Mouse (Mus musculus) cortical plate, adult 2 months (tissue): ENCODE data around the gene Olfr715. TPM values are rescaled to one million over a fixed set of nuclear protein-coding genes. Genes with fewer than 3 reads are reported as not detected.
"Not testable (repeated sequence)": the region's sequence is repeated elsewhere in the genome, so short reads cannot be mapped to it uniquely, and the experiment has no call there.

Source experiments
- H3K27ac ChIP-seq: fragments of 200-500 bp; 2 replicates; pipeline ENCODE4 v1.5.1; 2012; ENCODE audit warnings: low read length, control low read depth, inconsistent platforms; ENCODE audit not compliant: insufficient read depth
- H3K4me1 ChIP-seq: fragments of 200-500 bp; 2 replicates; pipeline ENCODE4 v1.6.1; 2011; ENCODE audit warnings: low read length; ENCODE audit not compliant: control insufficient read depth, insufficient read depth
- H3K4me3 ChIP-seq: fragments of 200-500 bp; 2 replicates; pipeline ENCODE4 v1.5.1; 2011; ENCODE audit warnings: mild to moderate bottlenecking, low read length, control low read depth; ENCODE audit not compliant: insufficient read depth
- CTCF ChIP-seq: fragments of 200-500 bp; IDR thresholded peaks from 2 replicates; pipeline ENCODE4 v1.5.1; 2011; ENCODE audit warnings: mild to moderate bottlenecking, control low read depth, low read length; ENCODE audit not compliant: insufficient read depth; ENCODE audit errors: extremely low read depth
- POLR2A ChIP-seq: fragments of 200-500 bp; IDR thresholded peaks from 2 replicates; pipeline ENCODE4 v1.6.1; 2011; ENCODE audit warnings: mild to moderate bottlenecking, low read length, control low read depth; ENCODE audit not compliant: insufficient read depth; ENCODE audit errors: extremely low read depth
- polyA plus RNA-seq: library from polyadenylated mRNA; depleted of rRNA; stranded (reverse); fragments of >200 nt; gene quantifications from 2 replicates; pipeline ENCODE4 v1.2.3, GENCODE M21; 2012; rRNA removed

Gene Olfr715
- not detected in 2 replicates for polyA plus RNA-seq

DNA sequence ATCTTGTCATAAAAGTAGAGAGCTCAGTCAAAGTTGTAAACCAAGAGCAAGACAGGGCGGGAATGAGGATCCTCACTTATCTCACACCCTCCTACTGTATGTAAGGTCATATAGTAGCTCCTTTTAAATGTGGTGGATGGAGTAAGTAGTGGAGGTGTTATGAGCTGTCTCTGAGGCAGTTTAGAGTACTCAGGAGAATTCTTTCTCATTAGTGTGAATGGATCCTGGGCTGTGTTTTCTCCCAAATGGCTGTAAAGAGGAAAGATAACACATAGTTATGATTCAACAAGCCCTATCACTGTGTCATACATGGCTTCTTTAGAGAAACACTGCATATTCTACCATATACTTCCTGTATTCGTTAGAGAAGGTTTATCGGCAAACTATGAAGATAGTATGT, at the start of gene Olfr715:
Gene Olfr715, minus strand, starts transcription at position 101 of the 400 bp plus-strand sequence.
- not testable (repeated sequence) for H3K4me1 ChIP-seq

DNA sequence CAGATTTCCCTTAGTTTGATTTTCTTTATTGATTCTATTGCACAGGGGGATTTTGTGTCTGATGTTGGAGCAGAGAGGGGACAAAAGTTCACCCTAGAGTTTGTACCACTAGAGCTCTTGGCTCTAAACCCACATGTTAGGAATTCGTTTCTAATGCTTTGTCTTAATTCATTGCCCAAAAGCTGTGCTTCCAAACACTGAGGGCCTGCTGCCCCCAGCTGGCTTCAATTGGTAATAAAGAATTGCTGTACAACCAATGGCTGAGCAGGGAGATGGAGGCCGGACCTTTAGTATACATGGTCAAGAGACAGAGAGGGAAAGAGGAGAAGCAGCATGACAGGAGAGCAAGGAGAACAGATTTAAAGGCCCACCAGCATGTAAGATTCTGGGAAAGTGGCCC, 49.5 kb upstream of the Olfr715 start:
- Histone ChIP-seq H3K27ac (no peak overlapping the region), H3K4me3 (no peak overlapping the region), H3K4me1 (no peaks in the 10 kb centered on the region)
- TF ChIP-seq POLR2A (no peak), CTCF (no peak)

More for the DNA sequence above, at the start of gene Olfr715:
- H3K27ac ChIP-seq, H3K4me3 ChIP-seq: not testable (repeated sequence)

- Histone ChIP-seq H3K27ac (no peak within 1 kb of the TSS), H3K4me3 (no peak within 1 kb of the TSS), H3K4me1 (no peaks in the 10 kb centered on the region)
- TF ChIP-seq POLR2A = no peak
- no peak for TF ChIP-seq CTCF
Observed at GRCm38 (mm10) chr7:107166690-107167089, 35.8 kb upstream of the Olfr715 start, which contains the start of gene Nlrp14. Nlrp14 (plus strand) TSS chr7:107166990.

DNA sequence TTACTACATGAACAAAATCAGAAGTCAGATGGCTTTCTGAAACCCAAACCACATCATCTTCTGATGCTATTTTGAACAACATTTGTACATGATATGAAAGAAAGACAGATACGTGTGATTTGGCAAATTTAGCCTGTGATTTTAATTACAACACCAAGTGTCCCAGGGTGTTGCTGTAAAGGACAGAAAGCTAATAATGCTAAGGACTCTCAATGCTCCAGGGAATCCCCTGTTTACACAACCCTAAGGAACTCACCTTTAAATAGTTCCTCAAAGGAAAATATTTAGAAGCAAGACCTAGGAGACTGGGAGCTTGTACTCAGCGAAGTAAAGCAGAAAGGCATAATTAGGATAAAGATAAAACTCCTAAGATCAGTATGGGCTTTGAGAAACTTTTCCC, 7.1 kb upstream of the Olfr715 start, which contains the start of gene Olfr716:
Gene Olfr716, plus strand, starts transcription at position 301 of the 400 bp plus-strand sequence.
- H3K27ac ChIP-seq, H3K4me3 ChIP-seq, H3K4me1 ChIP-seq: not testable (repeated sequence)

GRCm38 (mm10) chr7:107110269-107110668, 20.6 kb downstream of the Olfr715 start, which contains the start of gene Olfr715b:
Olfr715b (minus strand) TSS chr7:107110369.
- H3K4me1 ChIP-seq, H3K4me3 ChIP-seq, H3K27ac ChIP-seq: not testable (repeated sequence)

GRCm38 (mm10) chr7:107092920-107093319, 38.0 kb downstream of the Olfr715 start, which contains the start of gene Olfr17:
Olfr17 (plus strand) TSS chr7:107093220.
- no peak for TF ChIP-seq POLR2A
- no peak for TF ChIP-seq CTCF

More at GRCm38 (mm10) chr7:107092920-107093319, 38.0 kb downstream of the Olfr715 start, which contains the start of gene Olfr17:
- Histone ChIP-seq H3K27ac (no peak within 1 kb of the TSS), H3K4me1 (no peaks in the 10 kb centered on the region), H3K4me3 (no peak within 1 kb of the TSS)

Other genes with a start within 250 kb of the Olfr715 start
- not detected in 2 replicates for gene Olfr706, start 242.9 kb downstream of the Olfr715 start, polyA plus RNA-seq
- not detected in 2 replicates for gene Olfr707, start 229.8 kb downstream of the Olfr715 start, polyA plus RNA-seq
- gene Olfr1532-ps1, start 223.1 kb downstream of the Olfr715 start, polyA plus RNA-seq = not detected in 2 replicates
- not detected in 2 replicates for gene Olfr709-ps1, start 198.9 kb downstream of the Olfr715 start, polyA plus RNA-seq
- gene Olfr710, start 182.8 kb downstream of the Olfr715 start, polyA plus RNA-seq = not detected in 2 replicates
- not detected in 2 replicates for gene Olfr6, start 167.1 kb downstream of the Olfr715 start, polyA plus RNA-seq
- not detected in 2 replicates for gene Olfr711, start 155.6 kb downstream of the Olfr715 start, polyA plus RNA-seq
- not detected in 2 replicates for gene Olfr2, start 125.0 kb downstream of the Olfr715 start, polyA plus RNA-seq
- not detected in 2 replicates for gene Olfr713, start 99.9 kb downstream of the Olfr715 start, polyA plus RNA-seq
- not detected in 2 replicates for gene Olfr714, start 60.1 kb downstream of the Olfr715 start, polyA plus RNA-seq
- gene Olfr17, start 37.9 kb downstream of the Olfr715 start, polyA plus RNA-seq = not detected in 2 replicates
- not detected in 2 replicates for gene Olfr715b, start 20.7 kb downstream of the Olfr715 start, polyA plus RNA-seq
- not detected in 2 replicates for gene Olfr716, start 7.2 kb upstream of the Olfr715 start, polyA plus RNA-seq
- gene Nlrp14, start 35.9 kb upstream of the Olfr715 start, polyA plus RNA-seq = not detected in 2 replicates
- not detected in 2 replicates for gene Rbmxl2, start 78.4 kb upstream of the Olfr715 start, polyA plus RNA-seq
- gene Syt9, start 239.6 kb upstream of the Olfr715 start, polyA plus RNA-seq = 4.8 and 5.2 TPM in 2 replicates